Mouse (Mus musculus) brown adipose tissue, adult 24 weeks (tissue): ENCODE measurements around the gene Depdc1b. TPM values are rescaled to one million over a fixed set of nuclear protein-coding genes. Genes with fewer than 3 reads are reported as not detected.

Source experiments
- H3K27ac ChIP-seq: fragments of 200-500 bp; replicated peaks from 2 replicates; pipeline ENCODE4 v1.5.1; 2012; ENCODE audit warnings: low read depth, mild to moderate bottlenecking, low read length
- H3K4me1 ChIP-seq: fragments of 200-500 bp; 2 replicates; pipeline ENCODE4 v1.6.1; 2012; ENCODE audit warnings: low read length, mixed read lengths; ENCODE audit not compliant: control insufficient read depth, insufficient read depth, insufficient read length
- H3K4me3 ChIP-seq: fragments of 200-500 bp; 2 replicates; pipeline ENCODE4 v1.5.1; 2012; ENCODE audit warnings: low read depth, mild to moderate bottlenecking, low read length, moderate library complexity; ENCODE audit not compliant: insufficient read depth
- polyA plus RNA-seq: library from polyadenylated mRNA; stranded (reverse); fragments of >200 nt; gene quantifications from 2 replicates; pipeline ENCODE4 v1.2.4, GENCODE M21; 2012; ENCODE audit not compliant: missing spikeins, insufficient read depth, insufficient read length

Gene Depdc1b
- polyA plus RNA-seq, 1 experiment, result not detected

DNA sequence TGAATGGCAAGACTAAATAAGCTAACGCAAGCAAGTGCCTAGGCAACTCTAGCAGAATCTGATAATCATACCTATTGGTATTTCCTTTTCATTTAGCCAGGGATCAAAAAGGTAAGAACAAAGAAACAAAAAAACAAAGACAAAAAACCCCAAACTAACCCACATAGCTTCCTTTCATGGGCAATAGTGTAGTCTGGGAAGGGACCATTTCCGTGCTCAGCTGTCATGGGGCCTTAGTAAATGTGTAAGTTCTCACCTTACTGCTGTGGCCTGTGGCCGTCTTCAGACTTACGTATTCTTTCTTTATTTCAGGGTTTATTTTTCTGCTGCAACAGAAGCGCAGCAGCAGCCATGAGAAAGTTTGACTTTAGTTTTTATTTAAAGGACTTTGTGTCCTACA lies 110.2 kb downstream of the Depdc1b start:
- H3K4me3 ChIP-seq, result no peak overlapping the region
- H3K4me1 ChIP-seq, result no peaks in the 10 kb centered on the region
- no peak overlapping the region for H3K27ac ChIP-seq

DNA sequence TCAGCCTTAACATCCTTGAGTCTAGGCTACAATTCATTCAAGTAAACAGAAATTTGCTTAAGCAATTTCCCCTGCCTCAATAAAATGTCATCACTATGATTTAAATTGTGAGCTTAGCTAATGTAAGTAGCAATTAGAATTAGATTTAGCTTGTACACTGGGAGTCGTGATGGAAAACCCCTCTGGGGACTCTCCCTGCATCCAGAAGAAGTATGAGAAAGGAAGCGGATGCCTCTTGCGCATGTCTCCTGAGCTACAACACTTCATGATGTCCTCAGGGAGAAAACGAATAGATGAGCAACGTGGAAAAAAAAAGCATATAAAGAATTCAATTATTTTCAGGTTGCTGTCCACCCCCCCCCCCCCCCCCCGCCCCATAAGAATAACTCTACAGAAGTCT lies 112.7 kb downstream of the Depdc1b start:
- no peak overlapping the region for H3K4me3 ChIP-seq
- no peaks in the 10 kb centered on the region for H3K4me1 ChIP-seq
- no peak overlapping the region for H3K27ac ChIP-seq

DNA sequence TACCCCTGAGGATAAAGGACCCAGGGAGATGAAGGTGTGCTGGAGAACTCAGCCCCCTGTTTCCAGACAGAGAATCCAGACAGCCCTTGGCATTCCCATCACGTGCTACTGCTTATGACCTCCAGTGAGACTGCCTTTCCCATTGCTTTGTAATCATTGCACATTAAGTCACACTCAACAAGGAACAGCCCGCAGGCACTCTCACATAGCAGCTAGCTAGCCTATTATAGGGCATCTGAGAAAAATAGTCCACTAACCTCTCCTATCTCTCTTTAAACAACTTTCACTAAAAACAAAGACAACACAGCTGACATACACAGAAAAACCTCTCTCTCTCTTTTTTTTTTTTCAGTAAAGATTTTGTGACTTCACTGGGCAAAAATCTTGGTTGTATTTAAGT lies 113.5 kb downstream of the Depdc1b start:
- H3K4me3 ChIP-seq, result no peak overlapping the region
- no peaks in the 10 kb centered on the region for H3K4me1 ChIP-seq
- H3K27ac ChIP-seq, result no peak overlapping the region

DNA sequence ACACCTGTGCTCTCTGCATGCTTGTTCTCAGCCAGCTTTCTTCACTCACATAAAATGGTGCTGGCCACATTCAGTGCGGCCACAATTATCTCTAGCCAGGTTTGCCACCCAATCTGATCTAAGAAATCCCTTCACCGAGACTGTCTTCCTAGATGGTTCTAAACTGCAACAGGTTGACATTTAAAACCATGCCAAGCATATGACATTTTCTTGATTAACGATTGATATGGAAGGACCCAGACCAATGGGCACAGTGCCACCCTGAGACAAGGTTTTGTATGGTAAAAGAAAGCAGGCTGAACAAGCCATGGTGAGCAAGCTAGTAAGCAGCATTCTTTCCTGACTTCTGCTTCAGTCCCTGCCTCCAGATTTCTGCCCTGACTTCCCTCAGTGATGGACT lies 115.6 kb downstream of the Depdc1b start:
- Histone ChIP-seq H3K27ac (no peak overlapping the region), H3K4me3 (no peak overlapping the region), H3K4me1 (no peaks in the 10 kb centered on the region)

DNA sequence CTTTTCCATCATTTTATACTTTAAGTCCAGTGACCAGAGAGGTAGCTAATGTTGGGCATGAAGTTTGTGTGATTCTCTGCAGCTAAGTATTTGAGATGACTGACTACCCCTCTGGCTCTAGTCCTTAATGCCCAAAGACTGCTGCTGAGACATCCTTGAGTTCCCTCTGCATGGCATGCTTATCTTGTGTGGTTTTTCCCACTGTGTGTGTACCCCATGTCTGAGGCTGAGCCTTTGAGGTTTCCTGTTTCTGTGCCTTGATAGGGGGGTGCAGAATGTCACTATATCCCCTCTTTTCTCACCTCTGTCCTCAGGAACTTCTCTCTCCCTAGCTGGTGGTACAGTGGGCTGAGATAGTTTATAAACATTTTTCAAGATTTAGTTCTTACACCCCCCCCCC lies 119.6 kb downstream of the Depdc1b start:
- Histone ChIP-seq H3K4me3 (no peak overlapping the region), H3K27ac (no peak overlapping the region), H3K4me1 (no peaks in the 10 kb centered on the region)

DNA sequence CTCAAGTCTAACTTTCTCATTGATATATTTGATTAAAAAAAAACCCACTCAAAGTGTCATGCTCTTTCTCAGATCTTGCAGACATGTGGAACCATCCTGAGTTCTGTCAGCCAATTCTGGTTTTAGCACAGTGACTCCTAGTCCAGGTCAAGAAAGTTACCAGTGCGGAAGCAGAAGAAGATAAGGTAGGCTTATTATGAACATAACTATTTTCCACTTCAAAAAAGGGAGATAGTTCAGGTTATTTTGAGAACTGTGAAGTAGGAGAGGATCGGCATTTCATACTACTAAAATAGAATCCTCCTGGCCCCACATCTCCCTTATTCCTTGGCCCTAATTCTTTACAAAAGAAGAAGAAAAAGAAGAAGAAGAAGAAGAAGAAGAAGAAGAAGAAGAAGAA lies 121.3 kb downstream of the Depdc1b start:
- Histone ChIP-seq H3K27ac (no peak overlapping the region), H3K4me3 (no peak overlapping the region), H3K4me1 (no peaks in the 10 kb centered on the region)

DNA sequence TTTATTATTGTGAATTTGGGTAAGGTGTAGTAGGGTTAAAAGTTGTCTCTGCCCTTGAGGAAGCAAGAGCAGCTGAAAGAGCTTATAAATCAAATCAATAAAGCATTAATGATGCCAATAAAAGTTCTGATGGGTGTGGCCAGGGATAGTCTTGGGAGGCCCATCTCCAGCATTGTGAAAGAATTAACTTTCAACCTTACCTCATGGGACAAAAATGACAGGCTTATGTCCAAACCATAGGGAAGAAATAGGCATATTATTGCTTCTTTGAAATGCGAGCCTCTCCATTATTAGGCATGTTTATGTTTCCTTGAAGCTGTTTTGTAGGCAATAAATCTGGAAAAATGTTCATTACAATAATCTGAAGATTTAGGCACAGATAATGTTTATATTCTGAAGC lies 122.9 kb downstream of the Depdc1b start:
- H3K4me3 ChIP-seq, result no peak overlapping the region
- H3K4me1 ChIP-seq, result no peaks in the 10 kb centered on the region
- H3K27ac ChIP-seq, result no peak overlapping the region

DNA sequence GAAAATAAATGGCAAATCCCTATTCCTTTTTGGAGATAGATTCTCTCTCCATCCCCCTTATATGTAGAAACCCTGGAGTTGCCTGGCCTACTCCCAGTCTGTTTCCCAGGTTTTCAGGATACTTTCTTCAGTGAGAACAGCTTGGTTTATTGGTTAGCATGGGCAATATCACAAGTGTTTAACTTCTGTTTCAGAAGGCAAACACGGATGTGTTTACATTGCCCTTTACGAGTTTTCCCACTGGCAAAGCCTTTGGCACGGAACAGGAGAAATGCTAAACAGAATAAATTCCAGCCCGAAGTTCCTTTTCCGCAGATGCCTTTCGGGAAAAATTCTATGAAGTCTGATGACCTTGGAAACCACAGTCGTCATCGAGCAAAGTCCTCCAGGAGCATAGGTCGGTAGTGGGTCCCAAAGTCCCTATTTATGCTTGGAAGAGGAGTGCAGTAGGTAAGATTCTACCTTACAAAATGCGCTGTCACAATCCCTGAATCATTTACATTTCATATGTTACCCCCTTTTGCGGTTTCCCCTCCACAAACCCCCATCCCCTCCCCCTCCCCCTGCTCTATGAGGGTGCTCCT lies 132.3 kb downstream of the Depdc1b start:
- no peak overlapping the region for H3K27ac ChIP-seq
- no peak overlapping the region for H3K4me3 ChIP-seq
- no peaks in the 10 kb centered on the region for H3K4me1 ChIP-seq

DNA sequence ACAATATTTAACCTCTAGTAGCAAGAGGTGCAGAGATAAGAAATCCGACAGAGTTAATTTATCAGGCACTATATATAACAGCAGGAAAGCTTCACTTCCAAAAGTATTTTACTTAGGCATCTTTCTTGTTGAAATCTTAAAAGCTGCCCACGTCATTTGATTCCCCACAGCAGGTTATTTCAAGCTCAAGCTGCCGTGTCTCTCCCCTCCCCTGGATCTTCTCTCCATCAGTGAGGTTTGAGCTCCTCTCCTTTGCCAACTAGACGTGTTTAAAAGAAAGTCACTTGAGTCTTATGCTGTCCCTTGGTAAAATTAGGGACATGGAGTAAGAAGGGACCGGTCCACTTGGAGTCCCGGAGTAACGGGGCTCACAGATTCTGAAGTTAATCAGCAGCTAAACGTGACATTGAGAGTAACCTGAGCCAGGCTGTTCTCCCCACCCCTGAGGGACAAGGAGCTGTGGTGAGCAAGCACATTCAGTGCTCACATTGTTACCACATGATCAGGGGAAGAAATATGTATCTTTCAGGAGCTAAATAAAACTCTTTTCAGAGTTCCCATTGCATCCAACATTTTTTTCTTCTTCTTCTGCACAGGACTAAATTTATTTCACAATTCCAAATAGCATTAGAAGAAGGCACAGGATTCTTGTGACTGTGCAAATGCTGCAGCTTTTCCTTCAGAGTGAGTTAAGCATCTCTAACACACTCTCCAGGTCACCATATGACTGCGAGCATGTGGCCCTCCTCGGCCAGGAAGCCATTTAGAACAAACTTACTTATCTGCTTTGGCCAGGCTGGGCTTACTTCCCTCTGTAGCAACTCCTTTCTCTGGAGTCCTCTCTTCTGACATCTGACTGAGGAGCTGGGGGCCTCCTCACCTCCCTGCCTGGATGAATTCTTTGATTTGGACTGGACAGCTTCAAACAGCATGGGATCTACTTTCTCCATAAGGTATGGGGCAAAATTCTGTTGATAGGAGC lies 133.3 kb downstream of the Depdc1b start, which contains the start of gene Pde4d:
Gene Pde4d, plus strand, starts transcription at position 833 of the 982 bp plus-strand sequence.
- H3K27ac ChIP-seq, result no peak within 1 kb of the TSS
- no peak within 1 kb of the TSS for H3K4me3 ChIP-seq

DNA sequence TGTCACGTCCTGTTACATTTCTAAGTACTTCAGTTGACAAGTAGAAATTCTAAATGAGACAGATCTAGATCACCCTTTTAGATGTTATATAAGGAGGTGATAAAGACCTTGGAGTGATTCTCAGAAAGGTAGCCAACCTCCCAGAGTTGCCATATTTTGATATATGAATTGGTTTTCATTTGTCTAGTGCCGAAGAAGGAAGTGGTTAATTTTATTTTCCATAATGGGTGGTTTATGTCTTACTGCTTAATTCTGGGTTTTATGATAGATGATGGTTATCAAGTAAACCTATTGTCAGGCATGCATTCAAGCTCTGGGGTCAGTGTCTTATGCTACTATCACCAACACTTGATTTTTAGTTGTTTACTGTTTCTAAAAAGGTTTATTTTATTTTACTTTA lies 135.0 kb downstream of the Depdc1b start:
- H3K4me3 ChIP-seq, result no peak overlapping the region
- H3K4me1 ChIP-seq, result no peaks in the 10 kb centered on the region
- H3K27ac ChIP-seq, result no peak overlapping the region

More for the DNA sequence above, 133.3 kb downstream of the Depdc1b start, which contains the start of gene Pde4d:
- H3K4me1 ChIP-seq, result no peaks in the 10 kb centered on the region

DNA sequence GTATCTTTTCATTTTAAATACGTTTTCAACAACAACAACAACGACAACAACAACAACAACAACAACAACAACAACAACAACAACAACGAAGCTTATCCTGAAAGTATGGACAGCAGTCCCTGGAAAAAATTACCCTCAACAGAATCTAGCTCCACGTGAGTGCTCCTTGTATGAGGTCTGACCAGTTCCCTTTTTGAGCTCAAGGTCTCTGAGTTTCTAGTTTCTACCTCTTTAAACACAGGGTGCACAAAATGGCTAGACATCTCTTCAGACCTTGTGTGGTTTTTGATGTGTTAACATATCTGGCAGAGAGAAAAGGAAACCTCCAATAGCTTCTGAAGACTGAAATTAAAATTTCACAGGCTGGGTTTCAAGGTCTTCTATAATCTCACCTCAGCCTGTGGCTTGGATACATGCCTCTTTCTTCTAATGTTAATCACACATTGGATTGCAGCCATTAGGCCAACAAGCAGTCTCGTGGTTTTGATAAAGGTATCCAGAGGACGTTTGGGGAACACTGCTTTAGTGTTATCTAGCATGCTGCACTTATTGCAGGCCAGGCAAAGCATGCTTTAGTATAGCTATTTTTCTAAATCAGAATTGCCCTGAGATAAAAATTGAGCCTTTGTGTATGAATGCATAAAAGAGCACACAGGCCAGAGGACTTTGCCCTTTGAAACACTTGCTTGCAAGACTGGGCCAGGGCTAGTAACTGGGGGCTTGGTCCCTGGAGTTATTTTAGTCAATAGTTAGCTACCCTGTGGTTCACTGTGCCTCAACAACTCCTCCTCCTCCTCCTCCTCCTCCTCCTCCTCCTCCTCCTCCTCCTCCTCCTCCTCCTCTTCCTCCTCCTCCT lies 137.2 kb downstream of the Depdc1b start:
- no peaks in the 10 kb centered on the region for H3K4me1 ChIP-seq
- H3K4me3 ChIP-seq, result no peak overlapping the region
- H3K27ac ChIP-seq, result no peak overlapping the region

Other genes starting within 250 kb of the Depdc1b start
- 85.4 and 116 TPM in 2 replicates for gene Ndufaf2, start 157.7 kb upstream of the Depdc1b start, polyA plus RNA-seq
- gene Ercc8, start 157.6 kb upstream of the Depdc1b start, polyA plus RNA-seq, result 2.1 and 5.3 TPM in 2 replicates
- not detected in 2 replicates for gene Elovl7, start 101.9 kb upstream of the Depdc1b start, polyA plus RNA-seq
- gene Pde4d, start 133.6 kb downstream of the Depdc1b start, polyA plus RNA-seq, result 42.7 and 56.2 TPM in 2 replicates